ENCODE assay signal across 9 mouse cellular contexts in the genomic region with DNA sequence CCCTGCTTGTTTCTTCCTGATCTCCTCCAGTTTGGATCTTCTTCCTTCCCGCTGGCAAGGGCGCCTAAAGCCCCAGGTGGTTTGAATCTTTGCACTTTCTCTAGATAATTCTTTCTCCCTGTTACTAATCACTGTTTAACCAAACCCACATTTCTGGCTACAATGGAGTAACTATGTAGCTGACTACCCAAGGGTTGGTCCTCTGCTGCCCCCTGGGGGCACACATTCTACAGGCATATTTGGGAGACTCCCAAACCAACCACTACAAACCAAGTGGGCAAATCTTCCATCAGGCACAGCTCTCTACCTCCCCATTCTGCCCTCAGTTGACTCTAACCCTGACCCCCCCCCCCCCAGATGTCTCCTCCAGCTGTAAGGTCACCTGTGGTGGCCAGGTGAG.
DNase-seq lines count a peak whose midpoint lies in the region; ATAC-seq lines count a peak whose summit lies in the region.
"Had no signal": no experiment of that assay in that cellular context is flagged by ENCODE, and none has a peak within 500 bp of the region (broad histone marks: within the 10 kb centered on the region; RNA-seq: fewer than 3 reads in every experiment).

No protein-coding gene starts in this region.

- H3K27me3 ChIP-seq in liver, embryonic 11.5 days (replicated peaks; ENCODE audit: control insufficient read depth, insufficient read depth, low read length) = no peaks in the 10 kb centered on the region; the same call in 1 of the 2 replicates
- H3K27me3 ChIP-seq: heart, embryonic 13.5 days had no signal

- 46% methylated on average over 2 of the region's 2 CpGs for WGBS in liver, embryonic 11.5 days

- no peaks in the 10 kb centered on the region for H3K36me3 ChIP-seq in liver, embryonic 11.5 days (ENCODE audit: control insufficient read depth, insufficient read depth, low read length)
- H3K36me3 ChIP-seq: heart, embryonic 13.5 days had no signal

- no peak overlapping the region for H3K9ac ChIP-seq in liver, embryonic 11.5 days (ENCODE audit: low read depth, low read length)
- H3K9ac ChIP-seq: heart, embryonic 13.5 days had no signal

- H3K27ac ChIP-seq in liver, embryonic 11.5 days (ENCODE audit: low read depth, low read length) = no peak overlapping the region
- H3K27ac ChIP-seq: heart, embryonic 13.5 days had no signal

- no peaks in the 10 kb centered on the region for H3K9me3 ChIP-seq in liver, embryonic 11.5 days (ENCODE audit: control insufficient read depth, low read length)
- H3K9me3 ChIP-seq: heart, embryonic 13.5 days had no signal

- DNase-seq in 416B (ENCODE audit: low read depth) = peak; percentile 69
- peak; percentile 73 for DNase-seq in Muller cell, postnatal 12 days (ENCODE audit: inconsistent ontology term)
- DNase-seq in cerebellum, adult 9-10 months = peak; percentile 86
- peak; percentile 53 for DNase-seq in gastrocnemius, adult 18-20 months (ENCODE audit: low spot score)
- peak; percentile 84 for DNase-seq in kidney, postnatal 14 days
- DNase-seq in liver, embryonic 11.5 days (ENCODE audit: low spot score) = peak; percentile 57
- peak; percentile 63 for DNase-seq in right cerebral cortex, adult 18-20 months
- DNase-seq in urinary bladder, postnatal 10 days (ENCODE audit: low spot score) = peak; percentile 41

- H3K4me1 ChIP-seq in liver, embryonic 11.5 days (replicated peaks; ENCODE audit: control insufficient read depth, insufficient read depth, low read length) = no peaks in the 10 kb centered on the region
- H3K4me1 ChIP-seq: heart, embryonic 13.5 days had no signal

- no peak overlapping the region for H3K4me3 ChIP-seq in liver, embryonic 11.5 days (ENCODE audit: low read depth, low read length)
- H3K4me3 ChIP-seq: heart, embryonic 13.5 days had no signal

- no peak overlapping the region for H3K4me2 ChIP-seq in liver, embryonic 11.5 days
- H3K4me2 ChIP-seq: heart, embryonic 13.5 days had no signal

- no peak for ATAC-seq in liver, embryonic 11.5 days (replicated peaks; ENCODE audit: low FRiP score)
